ENCODE assay signal across 25 mouse cellular contexts in genomic region chr7:67775623-67776022, GRCm38 (mm10). TPM values are rescaled to one million over a fixed set of nuclear protein-coding genes. Genes with fewer than 3 reads are reported as not detected.
"Had no signal": no experiment of that assay in that cellular context is flagged by ENCODE, and none has a peak within 500 bp of the region (broad histone marks: within the 10 kb centered on the region; RNA-seq: fewer than 3 reads in every experiment).

No protein-coding gene starts in this region.

- H3K36me3 ChIP-seq: heart, embryonic 10.5 days; heart, embryonic 12.5 days; hindbrain, embryonic 10.5 days; hindbrain, embryonic 12.5 days; intestine, embryonic 15.5 days; kidney, embryonic 15.5 days; limb, embryonic 10.5 days; limb, embryonic 12.5 days had no signal

- H3K27ac ChIP-seq: gastrocnemius, adult 2 months; heart, embryonic 10.5 days; hindbrain, embryonic 10.5 days; hindbrain, embryonic 12.5 days; hindbrain, embryonic 14.5 days; intestine, embryonic 15.5 days; kidney, embryonic 15.5 days; kidney, postnatal 0 days; layer of hippocampus, adult 2 months; left cerebral cortex, adult 2 months; limb, embryonic 10.5 days; limb, embryonic 12.5 days had no signal

- H3K9ac ChIP-seq: heart, embryonic 12.5 days; hindbrain, embryonic 12.5 days; hindbrain, embryonic 14.5 days; intestine, embryonic 15.5 days; kidney, embryonic 15.5 days; limb, embryonic 12.5 days had no signal

- H3K9me3 ChIP-seq: heart, embryonic 10.5 days; hindbrain, embryonic 10.5 days; hindbrain, embryonic 12.5 days; intestine, embryonic 15.5 days; kidney, embryonic 15.5 days; limb, embryonic 10.5 days; limb, embryonic 12.5 days had no signal

- H3K27me3 ChIP-seq: heart, embryonic 12.5 days; hindbrain, embryonic 12.5 days; intestine, embryonic 15.5 days; kidney, embryonic 15.5 days had no signal

- H3K4me3 ChIP-seq: gastrocnemius, adult 2 months; heart, embryonic 10.5 days; heart, embryonic 12.5 days; hindbrain, embryonic 10.5 days; hindbrain, embryonic 12.5 days; intestine, embryonic 15.5 days; kidney, embryonic 15.5 days; layer of hippocampus, adult 2 months; left cerebral cortex, adult 2 months; limb, embryonic 10.5 days; limb, embryonic 12.5 days had no signal

- ATAC-seq: hindbrain, embryonic 16.5 days; inflammation-experienced regulatory T-cells, adult 6 months; intestine, embryonic 15.5 days; intestine, postnatal 0 days had no signal

- H3K4me2 ChIP-seq: heart, embryonic 12.5 days; hindbrain, embryonic 12.5 days; hindbrain, embryonic 14.5 days; intestine, embryonic 15.5 days; kidney, embryonic 15.5 days; limb, embryonic 12.5 days had no signal

- DNase-seq: gastrocnemius, adult 2 months; gastrocnemius, postnatal 10 days; gastrocnemius, postnatal 25 days; heart, adult 18-20 months; heart, postnatal 10 days; heart, postnatal 4 days; kidney, adult 18-20 months; kidney, adult 8-10 months; kidney, postnatal 25 days; kidney, postnatal 4 days had no signal

RNA-seq across cellular contexts. Expression of gene Synm, which starts 16.1 kb away (rescaled TPM):
- polyA plus RNA-seq: inflammation-experienced regulatory T-cells, adult 6 months had no signal
